Mouse (Mus musculus): ENCODE measurements at regions not wholly inside any gene's neighbourhood (a gene's known extent, or its start where the extent isn't known, plus 50 kb on each side); places are given as distances from the start of the nearest gene placed in this dataset.
"Not testable (repeated sequence)": the region's sequence is repeated elsewhere in the genome, so short reads cannot be mapped to it uniquely, and the experiment has no call there.

DNA sequence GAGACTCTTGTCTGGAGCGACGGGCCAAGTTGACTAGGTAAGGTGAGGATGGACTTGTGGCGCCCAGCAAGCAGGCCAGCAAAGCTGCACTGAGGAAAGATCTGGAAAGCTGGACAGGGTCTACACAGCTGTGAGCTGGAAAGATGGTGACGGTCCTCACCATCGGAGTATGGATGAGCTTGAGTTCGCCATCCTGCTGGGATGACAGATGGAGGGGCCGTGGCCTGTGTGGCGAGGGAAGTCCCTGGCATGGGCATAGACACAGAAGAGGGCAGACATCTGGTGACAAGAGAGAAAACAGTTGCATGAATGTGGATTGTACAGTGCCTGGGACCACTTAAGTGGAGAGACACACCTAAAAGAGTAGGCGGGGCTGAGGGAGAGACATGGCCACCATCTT is 57.6 kb downstream of the Tmem270 start:
- TF ChIP-seq CTCF (conservative IDR thresholded peaks at IDR 0.05; ENCODE audit: insufficient read depth, insufficient read length, low read depth, low read length) (no peak), POLR2A (IDR thresholded peaks at IDR 0.05; ENCODE audit: low read depth, low read length) (no peak)
- Histone ChIP-seq H3K27ac (ENCODE audit: insufficient read depth, low read depth, low read length) (no peak overlapping the region), H3K4me3 (ENCODE audit: insufficient read depth, low read depth, low read length) (no peak overlapping the region), H3K36me3 (ENCODE audit: control insufficient read depth, insufficient read depth, low read length) (no peaks in the 10 kb centered on the region), H3K4me1 (ENCODE audit: control insufficient read depth, insufficient read depth, low read length) (no peaks in the 10 kb centered on the region), H3K27me3 (replicated peaks; ENCODE audit: control insufficient read depth, insufficient read depth, low read length) (no peaks in the 10 kb centered on the region)
- DNase-seq = no peak
- whole genome bisulfite sequencing = 97% methylated on average over 9 of the region's 9 CpGs

- Histone ChIP-seq H3K36me3 (ENCODE audit: control insufficient read depth, insufficient read depth, low read length) (no peaks in the 10 kb centered on the region), H3K27me3 (replicated peaks; ENCODE audit: control insufficient read depth, insufficient read depth, low read length) (no peaks in the 10 kb centered on the region), H3K4me1 (ENCODE audit: control insufficient read depth, insufficient read depth, low read length) (no peaks in the 10 kb centered on the region), H3K4me3 (ENCODE audit: insufficient read depth, low read depth, low read length) (no peak overlapping the region), H3K27ac (ENCODE audit: insufficient read depth, low read depth, low read length) (no peak overlapping the region)
- whole genome bisulfite sequencing = 76% methylated on average over 13 of the region's 13 CpGs
- peak; percentile 23 for DNase-seq
- no peak for TF ChIP-seq CTCF (conservative IDR thresholded peaks at IDR 0.05; ENCODE audit: insufficient read depth, insufficient read length, low read depth, low read length)
- TF ChIP-seq POLR2A (IDR thresholded peaks at IDR 0.05; ENCODE audit: low read depth, low read length) = no peak
Observed at GRCm38 (mm10) chr5:134848571-134848970, 58.0 kb downstream of the Tmem270 start.

GRCm38 (mm10) chr5:134845416-134845815 is 61.1 kb downstream of the Tmem270 start:
- no peak for DNase-seq

DNA sequence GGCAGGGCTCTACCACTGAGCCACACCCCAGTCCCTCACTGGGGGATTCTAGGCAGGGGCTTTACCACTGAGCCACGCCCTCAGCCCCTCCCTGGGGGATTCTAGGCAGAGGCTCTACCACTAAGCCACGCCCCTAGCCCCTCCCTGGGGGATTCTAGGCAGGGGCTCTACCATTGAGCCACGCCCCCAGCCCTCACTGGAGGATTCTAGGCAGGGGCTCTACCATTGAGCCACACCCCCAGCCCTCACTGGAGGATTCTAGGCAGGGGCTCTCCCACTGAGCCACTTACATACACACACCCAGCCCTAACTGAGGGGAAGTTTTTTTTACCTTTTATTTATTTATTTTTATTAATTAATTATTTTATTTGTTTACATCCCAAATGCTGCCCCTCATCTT is 62.3 kb downstream of the Tmem270 start:
- not testable (repeated sequence) for H3K27me3 ChIP-seq (replicated peaks; ENCODE audit: control insufficient read depth, insufficient read depth, low read length); H3K27ac ChIP-seq (ENCODE audit: insufficient read depth, low read depth, low read length); H3K4me1 ChIP-seq (ENCODE audit: control insufficient read depth, insufficient read depth, low read length); DNase-seq; H3K36me3 ChIP-seq (ENCODE audit: control insufficient read depth, insufficient read depth, low read length); H3K4me3 ChIP-seq (ENCODE audit: insufficient read depth, low read depth, low read length)
- 78% methylated on average over 3 of the region's 3 CpGs for WGBS

More at GRCm38 (mm10) chr5:134845416-134845815, 61.1 kb downstream of the Tmem270 start:
- H3K4me3 ChIP-seq (ENCODE audit: insufficient read depth, low read depth, low read length) = no peak overlapping the region
- no peaks in the 10 kb centered on the region for H3K27me3 ChIP-seq (replicated peaks; ENCODE audit: control insufficient read depth, insufficient read depth, low read length)
- no peaks in the 10 kb centered on the region for H3K4me1 ChIP-seq (ENCODE audit: control insufficient read depth, insufficient read depth, low read length)
- TF ChIP-seq CTCF (conservative IDR thresholded peaks at IDR 0.05; ENCODE audit: insufficient read depth, insufficient read length, low read depth, low read length) (no peak), POLR2A (IDR thresholded peaks at IDR 0.05; ENCODE audit: low read depth, low read length) (no peak)
- 78% methylated on average over 4 of the region's 4 CpGs for WGBS
- H3K36me3 ChIP-seq (ENCODE audit: control insufficient read depth, insufficient read depth, low read length) = no peaks in the 10 kb centered on the region
- H3K27ac ChIP-seq (ENCODE audit: insufficient read depth, low read depth, low read length) = no peak overlapping the region

DNA sequence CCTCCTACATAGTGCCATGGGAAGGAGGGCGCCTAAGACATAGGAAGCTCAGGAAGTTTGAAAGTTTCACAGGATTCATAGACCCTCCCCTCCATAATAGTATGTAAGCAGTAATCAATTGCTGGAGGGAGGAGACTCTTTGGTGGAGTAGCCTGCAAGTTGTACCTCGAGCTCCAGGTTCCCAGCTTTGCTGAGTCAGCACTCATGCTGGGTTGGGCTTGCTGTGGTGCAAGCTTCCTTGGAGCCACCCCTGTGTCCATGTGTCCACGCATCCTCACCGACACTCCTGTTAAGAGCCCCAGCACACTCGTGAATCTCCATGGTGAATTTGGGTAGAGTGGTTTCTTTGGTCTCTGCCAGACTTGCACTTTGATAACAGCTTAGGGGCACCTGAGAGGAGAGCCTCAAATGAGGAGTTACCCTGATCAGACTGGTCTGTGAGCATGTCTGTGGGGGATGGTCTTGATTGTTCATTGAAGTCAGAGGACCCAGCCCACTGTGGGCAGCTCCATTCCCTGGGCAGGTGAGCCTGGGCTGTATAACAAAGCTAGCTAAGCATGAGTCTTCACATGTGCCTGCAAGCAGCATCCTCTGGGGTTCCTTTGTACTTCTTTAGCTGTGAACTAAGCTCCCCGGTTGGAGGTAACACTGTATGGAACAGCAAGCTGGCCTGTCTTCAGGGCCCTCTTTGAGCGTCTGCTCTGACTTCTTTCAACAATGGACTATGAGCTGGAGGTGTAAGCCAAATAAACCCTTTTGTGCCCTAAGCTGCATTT is 65.1 kb downstream of the Tmem270 start:
- DNase-seq = no peak
- no peaks in the 10 kb centered on the region for H3K36me3 ChIP-seq (ENCODE audit: control insufficient read depth, insufficient read depth, low read length)
- TF ChIP-seq CTCF (conservative IDR thresholded peaks at IDR 0.05; ENCODE audit: insufficient read depth, insufficient read length, low read depth, low read length) = no peak
- no peak for TF ChIP-seq POLR2A (IDR thresholded peaks at IDR 0.05; ENCODE audit: low read depth, low read length)
- WGBS = 94% methylated on average over 7 of the region's 7 CpGs
- no peak overlapping the region for H3K4me3 ChIP-seq (ENCODE audit: insufficient read depth, low read depth, low read length)
- no peaks in the 10 kb centered on the region for H3K27me3 ChIP-seq (replicated peaks; ENCODE audit: control insufficient read depth, insufficient read depth, low read length)
- H3K4me1 ChIP-seq (ENCODE audit: control insufficient read depth, insufficient read depth, low read length) = no peaks in the 10 kb centered on the region
- no peak overlapping the region for H3K27ac ChIP-seq (ENCODE audit: insufficient read depth, low read depth, low read length)

DNA sequence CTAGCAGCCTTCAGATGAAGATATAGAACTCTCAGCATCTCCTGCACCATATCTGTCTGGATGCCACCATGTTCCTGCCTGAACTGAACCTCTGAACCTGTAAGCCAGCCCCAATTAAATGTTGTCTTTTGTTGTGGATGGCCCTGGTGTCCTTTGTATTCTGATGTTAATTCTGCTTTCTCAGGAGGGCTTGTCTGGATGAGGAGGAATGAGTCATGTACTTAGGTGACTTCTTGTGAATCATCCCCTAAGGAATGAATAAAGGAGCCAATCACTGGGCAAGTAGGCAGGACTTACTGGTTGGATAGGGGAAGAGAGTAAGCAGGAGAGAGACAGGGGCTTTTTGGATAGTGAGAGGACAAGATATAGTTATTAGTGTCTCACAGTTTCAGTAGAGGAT is 70.0 kb downstream of the Tmem270 start:
- H3K27me3 ChIP-seq (replicated peaks; ENCODE audit: control insufficient read depth, insufficient read depth, low read length) = no peaks in the 10 kb centered on the region
- H3K4me1 ChIP-seq (ENCODE audit: control insufficient read depth, insufficient read depth, low read length) = no peaks in the 10 kb centered on the region
- no peak for TF ChIP-seq POLR2A (IDR thresholded peaks at IDR 0.05; ENCODE audit: low read depth, low read length)
- no peak for TF ChIP-seq CTCF (conservative IDR thresholded peaks at IDR 0.05; ENCODE audit: insufficient read depth, insufficient read length, low read depth, low read length)
- no peaks in the 10 kb centered on the region for H3K36me3 ChIP-seq (ENCODE audit: control insufficient read depth, insufficient read depth, low read length)
- H3K4me3 ChIP-seq (ENCODE audit: insufficient read depth, low read depth, low read length) = no peak overlapping the region
- no peak overlapping the region for H3K27ac ChIP-seq (ENCODE audit: insufficient read depth, low read depth, low read length)
- DNase-seq = no peak

DNA sequence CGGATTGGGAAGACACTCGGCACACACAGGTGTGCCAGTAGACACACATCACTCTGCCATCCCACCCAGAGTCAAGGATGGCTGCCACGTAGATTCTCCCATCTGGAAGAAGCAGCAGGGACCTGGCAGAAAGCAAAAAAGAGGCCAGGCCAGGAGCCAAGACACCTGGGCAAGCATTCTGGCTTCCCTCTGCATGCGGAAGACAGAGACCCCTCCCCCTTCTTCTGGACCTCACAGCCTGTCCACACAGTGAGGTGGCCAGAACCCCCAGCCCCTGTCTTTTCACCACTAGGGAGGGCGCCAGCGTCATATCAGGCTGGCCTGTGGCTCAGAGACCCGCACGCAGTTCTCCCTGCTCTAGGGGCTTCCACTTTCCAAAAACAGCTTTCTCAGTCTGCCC is 73.6 kb downstream of the Tmem270 start:
- no peaks in the 10 kb centered on the region for H3K4me1 ChIP-seq (ENCODE audit: control insufficient read depth, insufficient read depth, low read length)
- 88% methylated on average over 8 of the region's 8 CpGs for WGBS
- H3K27ac ChIP-seq (ENCODE audit: insufficient read depth, low read depth, low read length) = no peak overlapping the region
- H3K27me3 ChIP-seq (replicated peaks; ENCODE audit: control insufficient read depth, insufficient read depth, low read length) = no peaks in the 10 kb centered on the region
- no peak overlapping the region for H3K4me3 ChIP-seq (ENCODE audit: insufficient read depth, low read depth, low read length)
- no peak for DNase-seq
- TF ChIP-seq POLR2A (IDR thresholded peaks at IDR 0.05; ENCODE audit: low read depth, low read length) (no peak), CTCF (conservative IDR thresholded peaks at IDR 0.05; ENCODE audit: insufficient read depth, insufficient read length, low read depth, low read length) (no peak)
- no peaks in the 10 kb centered on the region for H3K36me3 ChIP-seq (ENCODE audit: control insufficient read depth, insufficient read depth, low read length)
